Mouse (Mus musculus): ENCODE results near the gene Sgms1. TPM values are rescaled to one million over a fixed set of nuclear protein-coding genes. Genes with fewer than 3 reads are reported as not detected.
A peak's percentile ranks its signal among the peaks of the same experiment; 100 is the strongest.

The Sgms1 gene
- polyA plus RNA-seq, 1 experiment from 2014 or later = 45.0 TPM

DNA sequence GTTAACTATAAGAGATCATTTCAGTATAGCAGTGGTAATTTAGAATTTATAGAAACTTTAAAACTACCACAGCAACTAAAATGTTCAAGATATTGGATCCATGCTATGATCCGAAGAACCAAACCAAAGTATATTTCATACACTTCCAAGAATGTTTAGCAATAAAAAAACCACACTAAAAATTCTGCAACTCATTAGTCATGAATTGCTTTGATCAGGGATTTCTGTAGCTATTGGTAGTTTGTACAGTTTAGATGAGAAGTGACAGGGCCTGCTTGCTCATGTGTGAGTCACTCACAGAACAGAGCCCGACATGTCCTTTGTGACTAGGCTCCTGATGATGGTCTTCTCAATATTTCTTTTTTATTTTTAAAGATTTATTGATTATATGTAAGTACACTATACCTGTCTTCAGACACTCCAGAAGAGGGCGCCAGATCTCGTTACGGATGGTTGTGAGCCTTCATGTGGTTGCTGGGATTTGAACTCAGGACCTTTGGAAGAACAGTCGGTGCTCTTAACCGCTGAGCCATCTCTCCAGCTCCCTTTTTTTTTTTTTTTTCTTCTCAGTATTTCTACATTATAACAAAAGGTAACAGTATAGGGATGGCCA, 190.9 kb downstream of the Sgms1 start:
- no peaks in the 10 kb centered on the region for H3K36me3 ChIP-seq
- no peak overlapping the region for H3K27ac ChIP-seq (ENCODE audit: poor library complexity, severe bottlenecking)
- no peak for ATAC-seq (ENCODE audit: insufficient number of reproducible peaks, low FRiP score)
- peaks cover 54% of the 10 kb centered on the region for H3K4me1 ChIP-seq (replicated peaks)
- H3K4me2 ChIP-seq = no peak overlapping the region
- no peak overlapping the region for H3K4me3 ChIP-seq
- WGBS = 94% methylated on average over 7 of the region's 7 CpGs
- H3K27me3 ChIP-seq (replicated peaks) = no peaks in the 10 kb centered on the region
- no peaks in the 10 kb centered on the region for H3K9me3 ChIP-seq (replicated peaks)
- no peak overlapping the region for H3K9ac ChIP-seq

- H3K36me3 ChIP-seq = 0 out of 2 replicates have a peak, but pooled peaks cover 3% of the 10 kb centered on the region
- no peak overlapping the region for H3K9ac ChIP-seq
- H3K27me3 ChIP-seq (replicated peaks) = no peaks in the 10 kb centered on the region
- no peak overlapping the region for H3K4me2 ChIP-seq
- ATAC-seq (ENCODE audit: insufficient number of reproducible peaks, low FRiP score) = no peak
- WGBS = 44% methylated on average over 15 of the region's 15 CpGs
- H3K9me3 ChIP-seq (replicated peaks) = no peaks in the 10 kb centered on the region
- H3K4me3 ChIP-seq = no peak overlapping the region
- H3K4me1 ChIP-seq (replicated peaks) = peaks cover 57% of the 10 kb centered on the region
- peak overlapping the region; percentile 64 for H3K27ac ChIP-seq (ENCODE audit: poor library complexity, severe bottlenecking)
Measured at GRCm38 (mm10) chr19:32196976-32197819, 192.3 kb downstream of the Sgms1 start.

- Histone ChIP-seq H3K4me1 (replicated peaks) (peaks cover 60% of the 10 kb centered on the region), H3K36me3 (0 out of 2 replicates have a peak, but pooled peaks cover 3% of the 10 kb centered on the region), H3K9ac (no peak overlapping the region), H3K4me2 (no peak overlapping the region), H3K27ac (ENCODE audit: poor library complexity, severe bottlenecking) (peak overlapping the region; percentile 64), H3K4me3 (no peak overlapping the region), H3K27me3 (replicated peaks) (no peaks in the 10 kb centered on the region), H3K9me3 (replicated peaks) (no peaks in the 10 kb centered on the region)
- ATAC-seq (ENCODE audit: insufficient number of reproducible peaks, low FRiP score) = peak; percentile 55; the same call in 1 of the 2 replicates
- 11% methylated on average over 5 of the region's 5 CpGs for WGBS
Measured at GRCm38 (mm10) chr19:32196222-32196621, 193.3 kb downstream of the Sgms1 start.

- Histone ChIP-seq H3K4me2 (no peak overlapping the region), H3K9ac (no peak overlapping the region), H3K4me1 (replicated peaks) (peaks cover 47% of the 10 kb centered on the region), H3K27ac (ENCODE audit: poor library complexity, severe bottlenecking) (peak overlapping the region; percentile 43; the same call in 1 of the 2 replicates), H3K36me3 (0 out of 2 replicates have a peak, but pooled peaks cover 3% of the 10 kb centered on the region), H3K4me3 (no peak overlapping the region), H3K27me3 (replicated peaks) (no peaks in the 10 kb centered on the region), H3K9me3 (replicated peaks) (no peaks in the 10 kb centered on the region)
- WGBS = 11% methylated on average over 1 of the region's 1 CpGs
- no peak for ATAC-seq (ENCODE audit: insufficient number of reproducible peaks, low FRiP score)
Measured at GRCm38 (mm10) chr19:32194863-32195262, 194.7 kb downstream of the Sgms1 start.

DNA sequence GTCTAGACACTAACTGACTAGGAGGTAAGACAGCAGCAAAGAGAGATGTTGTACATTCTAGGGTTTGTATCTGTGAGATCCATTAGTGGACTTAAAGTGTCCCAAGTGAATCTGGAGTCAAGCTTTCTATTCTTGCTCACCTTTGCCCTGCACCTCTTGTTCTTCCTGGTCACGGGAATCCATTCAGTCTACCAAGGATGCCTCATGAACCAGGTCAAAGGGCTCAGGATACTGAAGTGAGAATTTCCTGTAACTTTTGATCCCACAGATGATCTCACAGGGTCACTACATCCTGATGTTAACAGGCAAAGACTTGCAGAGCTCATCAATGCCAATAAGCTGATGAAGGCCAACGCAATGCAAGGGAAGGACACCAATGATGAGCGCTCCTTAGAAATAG, 195.4 kb downstream of the Sgms1 start:
- peaks cover 46% of the 10 kb centered on the region for H3K4me1 ChIP-seq (replicated peaks)
- H3K36me3 ChIP-seq = 0 out of 2 replicates have a peak, but pooled peaks cover 3% of the 10 kb centered on the region
- H3K4me2 ChIP-seq = no peak overlapping the region
- ATAC-seq (ENCODE audit: insufficient number of reproducible peaks, low FRiP score) = no peak
- H3K27me3 ChIP-seq (replicated peaks) = no peaks in the 10 kb centered on the region
- H3K9ac ChIP-seq = no peak overlapping the region
- WGBS = 94% methylated on average over 3 of the region's 3 CpGs
- no peak overlapping the region for H3K27ac ChIP-seq (ENCODE audit: poor library complexity, severe bottlenecking)
- no peak overlapping the region for H3K4me3 ChIP-seq
- no peaks in the 10 kb centered on the region for H3K9me3 ChIP-seq (replicated peaks)

GRCm38 (mm10) chr19:32191596-32191995, 197.9 kb downstream of the Sgms1 start:
- ATAC-seq (ENCODE audit: insufficient number of reproducible peaks, low FRiP score) = no peak
- Histone ChIP-seq H3K9me3 (replicated peaks) (no peaks in the 10 kb centered on the region), H3K4me1 (replicated peaks) (peaks cover 51% of the 10 kb centered on the region), H3K27me3 (replicated peaks) (no peaks in the 10 kb centered on the region), H3K9ac (no peak overlapping the region), H3K4me2 (no peak overlapping the region), H3K36me3 (0 out of 2 replicates have a peak, but pooled peaks cover 3% of the 10 kb centered on the region), H3K4me3 (no peak overlapping the region), H3K27ac (ENCODE audit: poor library complexity, severe bottlenecking) (no peak overlapping the region)
- WGBS = 68% methylated on average over 3 of the region's 3 CpGs

GRCm38 (mm10) chr19:32189961-32190360, 199.6 kb downstream of the Sgms1 start:
- ATAC-seq (ENCODE audit: insufficient number of reproducible peaks, low FRiP score) = no peak
- 0 out of 2 replicates have a peak, but pooled peaks cover 3% of the 10 kb centered on the region for H3K36me3 ChIP-seq
- H3K4me2 ChIP-seq = no peak overlapping the region
- WGBS = 83% methylated on average over 6 of the region's 6 CpGs
- no peak overlapping the region for H3K27ac ChIP-seq (ENCODE audit: poor library complexity, severe bottlenecking)
- H3K9ac ChIP-seq = no peak overlapping the region
- no peaks in the 10 kb centered on the region for H3K9me3 ChIP-seq (replicated peaks)
- peaks cover 46% of the 10 kb centered on the region for H3K4me1 ChIP-seq (replicated peaks)
- H3K27me3 ChIP-seq (replicated peaks) = no peaks in the 10 kb centered on the region
- H3K4me3 ChIP-seq = no peak overlapping the region

DNA sequence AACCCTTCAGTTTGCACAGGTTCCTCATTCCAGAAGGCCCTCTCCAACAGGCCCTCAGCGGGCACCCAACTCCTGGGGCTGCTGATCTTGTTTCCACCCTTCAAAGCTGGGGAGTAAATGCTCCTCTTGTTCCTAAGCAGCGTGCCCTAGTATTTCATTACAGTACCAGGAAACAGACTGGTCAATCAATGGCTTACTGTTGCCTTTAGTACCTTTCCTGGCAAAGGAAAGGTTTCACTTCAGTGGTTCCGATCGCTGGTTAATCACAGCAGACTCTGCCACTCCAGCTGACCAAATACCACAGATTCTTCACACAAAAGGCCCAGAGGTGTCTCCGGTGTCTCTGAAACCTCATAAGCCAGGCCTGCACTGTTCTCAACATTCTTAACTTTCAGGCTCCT, 200.5 kb downstream of the Sgms1 start:
- Histone ChIP-seq H3K9ac (no peak overlapping the region), H3K36me3 (0 out of 2 replicates have a peak, but pooled peaks cover 3% of the 10 kb centered on the region), H3K4me1 (replicated peaks) (peaks cover 49% of the 10 kb centered on the region), H3K27me3 (replicated peaks) (no peaks in the 10 kb centered on the region), H3K9me3 (replicated peaks) (no peaks in the 10 kb centered on the region), H3K4me3 (no peak overlapping the region), H3K27ac (ENCODE audit: poor library complexity, severe bottlenecking) (peak overlapping the region; percentile 57), H3K4me2 (no peak overlapping the region)
- no peak for ATAC-seq (ENCODE audit: insufficient number of reproducible peaks, low FRiP score)
- WGBS = 59% methylated on average over 5 of the region's 5 CpGs

DNA sequence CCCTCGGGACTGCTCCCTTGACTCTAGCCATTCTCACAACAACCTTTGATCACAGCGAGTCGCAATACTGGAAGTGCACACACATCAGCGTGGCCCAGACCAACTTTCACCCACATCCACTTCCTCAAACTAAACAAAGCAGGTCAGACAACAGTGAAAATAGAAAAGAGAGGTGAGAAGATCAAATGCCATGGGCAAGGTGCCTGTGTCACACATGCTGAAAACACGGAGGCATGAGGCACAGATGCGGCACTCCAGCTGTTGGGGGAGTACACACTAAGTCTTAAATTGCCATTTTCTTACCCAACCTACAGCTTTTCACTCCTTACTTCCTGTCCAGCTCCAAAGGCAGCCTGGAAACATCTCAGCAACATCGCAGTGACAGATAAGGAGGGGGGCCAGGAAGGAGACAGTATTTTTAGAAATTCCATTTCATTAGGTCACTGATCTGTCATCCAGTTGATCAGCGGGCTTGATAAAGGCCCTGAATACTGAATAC, 202.9 kb downstream of the Sgms1 start:
- H3K36me3 ChIP-seq = no peaks in the 10 kb centered on the region
- H3K4me2 ChIP-seq = no peak overlapping the region
- H3K4me3 ChIP-seq = no peak overlapping the region
- no peak overlapping the region for H3K9ac ChIP-seq
- WGBS = 48% methylated on average over 8 of the region's 8 CpGs
- 0 out of 2 replicates have a peak, but pooled peaks have one; percentile 29 for ATAC-seq (ENCODE audit: insufficient number of reproducible peaks, low FRiP score)
- 0 out of 2 replicates have a peak overlapping the region, but pooled peaks have one; percentile 28 for H3K27ac ChIP-seq (ENCODE audit: poor library complexity, severe bottlenecking)
- H3K4me1 ChIP-seq (replicated peaks) = peaks cover 59% of the 10 kb centered on the region
- no peaks in the 10 kb centered on the region for H3K27me3 ChIP-seq (replicated peaks)
- no peaks in the 10 kb centered on the region for H3K9me3 ChIP-seq (replicated peaks)

GRCm38 (mm10) chr19:32183005-32183404, 206.5 kb downstream of the Sgms1 start:
- ATAC-seq (ENCODE audit: insufficient number of reproducible peaks, low FRiP score) = no peak
- 90% methylated on average over 4 of the region's 4 CpGs for WGBS

DNA sequence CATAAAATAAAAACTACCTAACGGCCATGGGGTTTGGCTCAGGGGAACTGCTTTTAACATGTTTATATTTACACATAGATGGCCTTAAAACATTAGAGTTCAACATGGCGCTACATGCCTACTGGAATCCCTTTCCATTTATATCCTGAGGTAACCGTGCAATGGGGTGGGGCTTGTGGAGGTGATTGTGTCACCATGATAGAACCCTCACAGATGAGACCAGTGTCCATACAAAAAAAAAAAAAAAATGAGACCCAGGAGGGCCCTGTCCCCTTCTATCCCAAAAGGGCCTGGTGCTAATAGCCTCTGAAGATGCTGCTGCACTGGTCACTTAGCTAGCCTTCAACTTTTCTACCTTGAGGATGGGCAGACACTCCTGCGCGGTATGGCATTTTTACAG, 207.0 kb downstream of the Sgms1 start:
- H3K36me3 ChIP-seq = no peaks in the 10 kb centered on the region
- 80% methylated on average over 5 of the region's 5 CpGs for WGBS
- no peak overlapping the region for H3K4me2 ChIP-seq
- H3K27me3 ChIP-seq (replicated peaks) = no peaks in the 10 kb centered on the region
- H3K9me3 ChIP-seq (replicated peaks) = no peaks in the 10 kb centered on the region
- H3K4me3 ChIP-seq = no peak overlapping the region
- no peak for ATAC-seq (ENCODE audit: insufficient number of reproducible peaks, low FRiP score)
- H3K27ac ChIP-seq (ENCODE audit: poor library complexity, severe bottlenecking) = peak overlapping the region; percentile 96
- peaks cover 73% of the 10 kb centered on the region for H3K4me1 ChIP-seq (replicated peaks)
- no peak overlapping the region for H3K9ac ChIP-seq

More at GRCm38 (mm10) chr19:32183005-32183404, 206.5 kb downstream of the Sgms1 start:
- peaks cover 77% of the 10 kb centered on the region for H3K4me1 ChIP-seq (replicated peaks)
- no peak overlapping the region for H3K9ac ChIP-seq
- peak overlapping the region; percentile 39; the same call in 1 of the 2 replicates for H3K27ac ChIP-seq (ENCODE audit: poor library complexity, severe bottlenecking)
- no peak overlapping the region for H3K4me2 ChIP-seq
- H3K9me3 ChIP-seq (replicated peaks) = no peaks in the 10 kb centered on the region
- no peak overlapping the region for H3K4me3 ChIP-seq
- H3K36me3 ChIP-seq = no peaks in the 10 kb centered on the region
- no peaks in the 10 kb centered on the region for H3K27me3 ChIP-seq (replicated peaks)
